Comparison of ENCODE assay signal across 8 mouse cellular contexts in the genomic region with DNA sequence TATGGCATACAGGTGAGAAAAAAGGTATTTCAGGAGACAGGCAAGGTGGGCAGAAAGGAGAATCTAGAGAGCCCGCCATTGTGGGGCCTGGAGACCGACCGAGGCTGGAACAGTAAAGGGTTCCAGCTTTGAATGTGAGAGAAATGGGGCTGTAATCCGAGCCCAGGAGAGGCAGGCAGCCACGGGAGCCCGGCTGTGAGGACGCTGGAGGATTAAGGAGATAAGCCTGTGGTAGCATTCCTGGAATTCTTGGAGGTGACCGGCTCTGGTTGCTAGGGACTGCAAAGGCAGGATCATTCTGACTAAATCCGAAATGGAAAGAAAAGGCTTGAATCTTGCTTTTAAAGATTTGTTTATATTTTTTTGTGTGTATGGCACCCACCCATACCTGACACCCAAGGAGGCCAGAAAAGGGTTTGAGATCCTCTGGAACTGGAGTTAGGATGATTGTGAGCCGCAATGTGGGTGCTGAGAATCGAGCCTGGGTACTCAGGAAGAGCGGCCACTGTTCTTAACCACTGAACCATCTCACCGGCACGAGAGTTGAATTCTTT.
DNase-seq lines count a peak whose midpoint lies in the region; ATAC-seq and TF ChIP-seq lines count a peak whose summit lies in the region.
"Had no signal": no experiment of that assay in that cellular context is flagged by ENCODE, and none has a peak within 500 bp of the region (broad histone marks: within the 10 kb centered on the region; RNA-seq: fewer than 3 reads in every experiment).

No protein-coding gene starts in this region.

- H3K27ac ChIP-seq in lung, embryonic 16.5 days (ENCODE audit: low read length), result peak overlapping the region; percentile 78
- peak overlapping the region; percentile 61 for H3K27ac ChIP-seq in limb, embryonic 10.5 days
- H3K27ac ChIP-seq in stomach, postnatal 0 days (replicated peaks), result peak overlapping the region; percentile 18; the same call in 1 of the 2 replicates
- H3K27ac ChIP-seq in forebrain, embryonic 16.5 days (ENCODE audit: low read length), result no peak overlapping the region
- no peak overlapping the region for H3K27ac ChIP-seq in left cerebral cortex, adult 2 months
- H3K27ac ChIP-seq: limb, embryonic 15.5 days had no signal

- intact Hi-C loops in left cerebral cortex, adult 2 months (cut with DNase I), result no loop called here

- H3K9ac ChIP-seq in lung, embryonic 16.5 days (ENCODE audit: low read length), result no peak overlapping the region
- H3K9ac ChIP-seq in stomach, postnatal 0 days (ENCODE audit: low read length), result no peak overlapping the region
- no peak overlapping the region for H3K9ac ChIP-seq in forebrain, embryonic 16.5 days (replicated peaks; ENCODE audit: low read depth, low read length)
- H3K9ac ChIP-seq: limb, embryonic 15.5 days had no signal

- DNase-seq in lung, postnatal 10 days, result no peak
- DNase-seq in embryo, embryonic 9.5 days (ENCODE audit: extremely low spot score), result peak; percentile 72
- peak; percentile 65 for DNase-seq in limb, embryonic 10.5 days (ENCODE audit: low spot score)
- peak; percentile 31 for DNase-seq in stomach, postnatal 0 days (ENCODE audit: low spot score)
- no peak for DNase-seq in left cerebral cortex, adult 2 months (ENCODE audit: extremely low spot score in 1 of 2, low spot score in 2 of 2)

- H3K27me3 ChIP-seq in lung, embryonic 16.5 days (ENCODE audit: control insufficient read depth, insufficient read depth, low read depth, low read length), result no peaks in the 10 kb centered on the region
- no peaks in the 10 kb centered on the region for H3K27me3 ChIP-seq in limb, embryonic 10.5 days (ENCODE audit: low read depth, poor library complexity, severe bottlenecking)
- H3K27me3 ChIP-seq in stomach, postnatal 0 days (ENCODE audit: control insufficient read depth, insufficient read depth, low read length), result no peaks in the 10 kb centered on the region
- no peaks in the 10 kb centered on the region for H3K27me3 ChIP-seq in forebrain, embryonic 16.5 days (replicated peaks; ENCODE audit: control insufficient read depth, insufficient read depth, low read length)
- H3K27me3 ChIP-seq: limb, embryonic 15.5 days had no signal

- no peak for TF ChIP-seq CTCF in stomach, postnatal 0 days (IDR thresholded peaks at IDR 0.05; ENCODE audit: low read depth)
- TF ChIP-seq CTCF in left cerebral cortex, adult 2 months (IDR thresholded peaks at IDR 0.05), result no peak

- H3K4me2 ChIP-seq in lung, embryonic 16.5 days (ENCODE audit: low read depth, low read length), result peak overlapping the region; percentile 9; the same call in 1 of the 2 replicates
- H3K4me2 ChIP-seq in stomach, postnatal 0 days (replicated peaks; ENCODE audit: low read depth), result peak overlapping the region; percentile 20
- H3K4me2 ChIP-seq in forebrain, embryonic 16.5 days (ENCODE audit: low read length), result no peak overlapping the region
- H3K4me2 ChIP-seq: limb, embryonic 15.5 days had no signal

- WGBS in lung, embryonic 16.5 days, result 27% methylated on average over 14 of the region's 14 CpGs
- WGBS in limb, embryonic 10.5 days, result 25% methylated on average over 14 of the region's 14 CpGs
- WGBS in stomach, postnatal 0 days, result 35% methylated on average over 14 of the region's 14 CpGs
- WGBS in forebrain, embryonic 16.5 days, result 15% methylated on average over 14 of the region's 14 CpGs

- H3K4me3 ChIP-seq in lung, embryonic 16.5 days (ENCODE audit: low read length), result no peak overlapping the region
- peak overlapping the region; percentile 31 for H3K4me3 ChIP-seq in limb, embryonic 10.5 days
- H3K4me3 ChIP-seq in stomach, postnatal 0 days (ENCODE audit: low read depth, low read length), result no peak overlapping the region
- H3K4me3 ChIP-seq in forebrain, embryonic 16.5 days (replicated peaks; ENCODE audit: low read length), result no peak overlapping the region
- no peak overlapping the region for H3K4me3 ChIP-seq in left cerebral cortex, adult 2 months
- H3K4me3 ChIP-seq: limb, embryonic 15.5 days had no signal

- peaks cover 34% of the 10 kb centered on the region for H3K4me1 ChIP-seq in lung, embryonic 16.5 days (replicated peaks; ENCODE audit: control insufficient read depth, insufficient read depth, low read length)
- peaks cover 34% of the 10 kb centered on the region for H3K4me1 ChIP-seq in limb, embryonic 10.5 days
- H3K4me1 ChIP-seq in stomach, postnatal 0 days (replicated peaks; ENCODE audit: control insufficient read depth, insufficient read depth), result peaks cover 7% of the 10 kb centered on the region; the same call in 1 of the 2 replicates
- peaks cover 9% of the 10 kb centered on the region for H3K4me1 ChIP-seq in forebrain, embryonic 16.5 days (replicated peaks; ENCODE audit: control insufficient read depth, insufficient read depth, low read length)

- TF ChIP-seq EP300 in stomach, postnatal 0 days (optimal IDR thresholded peaks at IDR 0.05), result no peak

- H3K9me3 ChIP-seq in lung, embryonic 16.5 days (ENCODE audit: control insufficient read depth, low read length), result no peaks in the 10 kb centered on the region
- no peaks in the 10 kb centered on the region for H3K9me3 ChIP-seq in limb, embryonic 10.5 days (replicated peaks)
- no peaks in the 10 kb centered on the region for H3K9me3 ChIP-seq in stomach, postnatal 0 days (ENCODE audit: control insufficient read depth, low read length)
- no peaks in the 10 kb centered on the region for H3K9me3 ChIP-seq in forebrain, embryonic 16.5 days (ENCODE audit: control insufficient read depth, low read length)
- H3K9me3 ChIP-seq: limb, embryonic 15.5 days had no signal

- no peaks in the 10 kb centered on the region for H3K36me3 ChIP-seq in lung, embryonic 16.5 days (ENCODE audit: control insufficient read depth, insufficient read depth, low read length)
- H3K36me3 ChIP-seq in limb, embryonic 10.5 days, result no peaks in the 10 kb centered on the region
- no peaks in the 10 kb centered on the region for H3K36me3 ChIP-seq in stomach, postnatal 0 days (ENCODE audit: control insufficient read depth, insufficient read depth, low read length)
- no peaks in the 10 kb centered on the region for H3K36me3 ChIP-seq in forebrain, embryonic 16.5 days (ENCODE audit: control insufficient read depth, insufficient read depth)
- H3K36me3 ChIP-seq: limb, embryonic 15.5 days had no signal

- peak; percentile 80 for ATAC-seq in lung, embryonic 16.5 days (ENCODE audit: low read depth)
- ATAC-seq in stomach, postnatal 0 days (ENCODE audit: low FRiP score, low TSS enrichment), result 0 out of 2 replicates have a peak, but pooled peaks have one; percentile 45
- ATAC-seq in forebrain, embryonic 16.5 days, result no peak

Comparison
In these comparisons a context has a peak if more than half of its experiments do, and no peak if none do; other contexts are left out.
1. H3K27ac ChIP-seq: peak in lung, embryonic 16.5 days (single experiment), limb, embryonic 10.5 days (single experiment) and stomach, postnatal 0 days (single experiment); none in forebrain, embryonic 16.5 days (single experiment) and left cerebral cortex, adult 2 months (single experiment).
2. DNase-seq: peak in embryo, embryonic 9.5 days (single experiment), limb, embryonic 10.5 days (single experiment) and stomach, postnatal 0 days (single experiment); none in lung, postnatal 10 days (single experiment) and left cerebral cortex, adult 2 months (0 of 2).